10 mouse cellular contexts compared by ENCODE assay signal in genomic region chr11:120252398-120252797, GRCm38 (mm10). TPM values are rescaled to one million over a fixed set of nuclear protein-coding genes. Genes with fewer than 3 reads are reported as not detected.
DNase-seq lines count a peak whose midpoint lies in the region; ATAC-seq and TF ChIP-seq lines count a peak whose summit lies in the region.
"Had no signal": no experiment of that assay in that cellular context is flagged by ENCODE, and none has a peak within 500 bp of the region (broad histone marks: within the 10 kb centered on the region; RNA-seq: fewer than 3 reads in every experiment).

No protein-coding gene starts in this region.

- 21% methylated on average over 5 of the region's 5 CpGs for WGBS in heart, embryonic 13.5 days
- 51% methylated on average over 5 of the region's 5 CpGs for WGBS in spleen, adult 2 months
- WGBS in intestine, embryonic 16.5 days: 30% methylated on average over 5 of the region's 5 CpGs

- no peak overlapping the region for H3K4me3 ChIP-seq in heart, embryonic 13.5 days
- no peak overlapping the region for H3K4me3 ChIP-seq in spleen, adult 2 months (ENCODE audit: extremely low read depth, insufficient read depth, insufficient read length)
- H3K4me3 ChIP-seq in intestine, embryonic 16.5 days (ENCODE audit: low read length): no peak overlapping the region
- H3K4me3 ChIP-seq: erythroblast, embryonic 14.5 days had no signal

- peak overlapping the region; percentile 44 for H3K4me2 ChIP-seq in heart, embryonic 13.5 days
- H3K4me2 ChIP-seq in intestine, embryonic 16.5 days (ENCODE audit: low read depth, low read length): no peak overlapping the region

- intact Hi-C loops in gastrocnemius, postnatal 36 days (cut with DNase I): no loop called here

- DNase-seq in heart, adult 9 months (ENCODE audit: low spot score in 2 of 2): no peak
- DNase-seq in spleen, adult 2 months (ENCODE audit: low read depth in 1 of 2, low spot score in 2 of 2): no peak
- no peak for DNase-seq in spleen, adult 12 weeks (ENCODE audit: low spot score)
- DNase-seq in adrenal gland, postnatal 4 days (ENCODE audit: low spot score in 2 of 2): no peak
- no peak for DNase-seq in gastrocnemius, postnatal 36 days
- DNase-seq in layer of hippocampus, adult 11-12 months (ENCODE audit: low spot score): no peak
- DNase-seq: right cerebral cortex, adult 18-20 months had no signal

- peaks cover 98% of the 10 kb centered on the region for H3K4me1 ChIP-seq in heart, embryonic 13.5 days
- no peaks in the 10 kb centered on the region; the same call in 1 of the 2 replicates for H3K4me1 ChIP-seq in spleen, adult 2 months (ENCODE audit: control insufficient read depth, insufficient read depth, insufficient read length)
- H3K4me1 ChIP-seq in intestine, embryonic 16.5 days (ENCODE audit: control insufficient read depth, insufficient read depth, low read length): peaks cover 77% of the 10 kb centered on the region

- no peak for ATAC-seq in heart, embryonic 13.5 days (ENCODE audit: extremely low read depth, insufficient number of reproducible peaks, low FRiP score, low TSS enrichment)
- ATAC-seq in intestine, embryonic 16.5 days: peak; percentile 26; the same call in 1 of the 2 replicates

- H3K9ac ChIP-seq in heart, embryonic 13.5 days: peak overlapping the region; percentile 63
- peak overlapping the region; percentile 35; the same call in 1 of the 2 replicates for H3K9ac ChIP-seq in intestine, embryonic 16.5 days (ENCODE audit: low read depth, low read length)

- TF ChIP-seq POLR2A in spleen, adult 2 months (IDR thresholded peaks at IDR 0.05; ENCODE audit: low read depth, low read length): no peak

- H3K9me3 ChIP-seq in heart, embryonic 13.5 days: no peaks in the 10 kb centered on the region
- H3K9me3 ChIP-seq in intestine, embryonic 16.5 days (ENCODE audit: control insufficient read depth, low read length): no peaks in the 10 kb centered on the region

- TF ChIP-seq CTCF in spleen, adult 2 months (IDR thresholded peaks at IDR 0.05; ENCODE audit: extremely low read depth, insufficient read depth, insufficient read length, insufficient replicate concordance): no peak

- no peaks in the 10 kb centered on the region for H3K36me3 ChIP-seq in heart, embryonic 13.5 days
- H3K36me3 ChIP-seq in spleen, adult 2 months (ENCODE audit: control insufficient read depth, insufficient read depth, low read length): no peaks in the 10 kb centered on the region
- H3K36me3 ChIP-seq in intestine, embryonic 16.5 days (ENCODE audit: control insufficient read depth, insufficient read depth, low read length): no peaks in the 10 kb centered on the region

- H3K27ac ChIP-seq in heart, embryonic 13.5 days (replicated peaks): peak overlapping the region; percentile 62
- peak overlapping the region; percentile 29; the same call in 1 of the 2 replicates for H3K27ac ChIP-seq in spleen, adult 2 months (ENCODE audit: insufficient read depth, low read length)
- H3K27ac ChIP-seq in intestine, embryonic 16.5 days (ENCODE audit: low read length): peak overlapping the region; percentile 66

- H3K27me3 ChIP-seq in heart, embryonic 13.5 days (replicated peaks): no peaks in the 10 kb centered on the region
- H3K27me3 ChIP-seq in spleen, adult 2 months (ENCODE audit: control insufficient read depth, insufficient read depth, low read length): no peaks in the 10 kb centered on the region
- H3K27me3 ChIP-seq in intestine, embryonic 16.5 days (replicated peaks; ENCODE audit: control insufficient read depth, insufficient read depth, low read length): no peaks in the 10 kb centered on the region

RNA-seq across cellular contexts. Expression of gene Bahcc1, which starts 19.7 kb away (rescaled TPM):
- polyA plus RNA-seq in heart, embryonic 13.5 days (2015; fragmentation: Nextera tagmentation; extraction: Ambion mirVana): 4.4 and 5.2 TPM in 2 replicates
- polyA plus RNA-seq in spleen, adult 2 months (2012; rRNA removed): 3.6 and 4.0 TPM in 2 replicates
- polyA plus RNA-seq in intestine, embryonic 16.5 days (2015; fragmentation: Nextera tagmentation; extraction: Ambion mirVana): 4.9 and 5.7 TPM in 2 replicates
- total RNA-seq in adrenal gland, postnatal 4 days (2021): 10 to 100 TPM; 25.3 to 26.7 TPM
- 1 to 10 TPM; 2.3 to 4.1 TPM for total RNA-seq in gastrocnemius, postnatal 36 days (2021)
